Mouse (Mus musculus): Measurements from ENCODE around the gene Trim26. TPM values are rescaled to one million over a fixed set of nuclear protein-coding genes. Genes with fewer than 3 reads are reported as not detected.

Trim26 gene
- 21.6 TPM for polyA plus RNA-seq (2014; fragmentation: Illumina TruSeq; extraction: RNeasy Lipid Tissue Mini Kit (QIAGEN cat#74804); ENCODE audit: insufficient read depth, low read depth, low replicate concordance)

DNA sequence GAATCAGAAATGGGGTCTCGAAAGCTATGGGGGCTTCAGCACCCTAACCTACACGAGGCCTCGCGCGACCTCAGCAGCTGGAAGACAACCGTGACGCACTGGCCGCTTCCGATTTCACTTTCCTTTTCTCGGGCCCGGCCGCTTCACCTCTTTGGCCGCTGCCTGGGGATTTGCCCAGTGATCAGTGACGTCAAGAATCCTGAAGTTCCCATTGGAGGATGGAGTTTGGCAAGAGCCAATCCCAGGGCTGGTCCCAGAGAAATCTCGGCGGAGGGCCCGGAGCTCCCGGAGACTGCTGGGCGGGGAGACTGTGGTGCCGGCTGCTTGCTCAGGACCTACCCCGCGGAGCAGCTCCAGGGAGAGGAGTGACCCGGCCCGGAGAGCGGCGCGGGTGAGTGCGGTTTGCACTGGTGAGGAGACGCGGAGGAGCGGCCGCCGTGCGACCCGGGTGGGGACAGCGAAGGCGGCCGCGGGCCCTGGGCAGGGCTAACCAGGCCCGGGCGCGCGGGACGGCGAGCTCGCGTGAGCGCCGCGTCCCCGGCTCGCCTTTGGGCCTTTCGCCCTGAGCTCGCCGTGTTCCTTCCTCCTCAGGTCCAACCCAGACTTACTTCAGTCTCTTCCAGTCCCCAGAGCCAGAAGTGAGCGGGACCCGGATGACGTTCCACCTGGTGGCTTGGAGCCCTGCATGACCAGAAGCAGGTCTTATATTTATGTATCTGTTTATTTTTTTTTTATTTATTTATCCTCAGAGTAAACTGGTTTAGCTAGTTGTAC, at the start of gene Trim26:
TSS of gene Trim26 (plus strand) at position 261 of the 774 bp plus-strand sequence.

DNA sequence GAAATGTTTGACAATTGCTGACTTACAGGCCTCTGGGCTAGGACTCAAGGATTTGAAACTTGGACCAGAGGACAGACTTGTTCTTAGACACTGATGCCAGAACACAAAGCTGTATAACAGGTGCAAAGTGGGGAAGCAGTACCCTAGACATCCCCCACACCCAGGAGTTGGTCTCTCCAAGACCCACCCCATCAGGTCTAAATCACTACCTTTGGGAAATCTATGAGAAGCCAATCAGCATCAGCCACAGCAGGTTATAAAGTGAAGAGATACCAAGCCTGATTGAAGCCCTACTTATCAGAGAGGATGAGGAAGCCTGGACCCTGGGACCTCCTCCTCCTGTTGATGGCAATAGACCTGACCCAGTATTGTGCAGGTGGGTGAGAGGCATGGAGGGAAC, 25.1 kb upstream of the Trim26 start, which contains the start of gene H2-M10.6:
TSS of gene H2-M10.6 (plus strand) at position 301 of the 400 bp plus-strand sequence.

DNA sequence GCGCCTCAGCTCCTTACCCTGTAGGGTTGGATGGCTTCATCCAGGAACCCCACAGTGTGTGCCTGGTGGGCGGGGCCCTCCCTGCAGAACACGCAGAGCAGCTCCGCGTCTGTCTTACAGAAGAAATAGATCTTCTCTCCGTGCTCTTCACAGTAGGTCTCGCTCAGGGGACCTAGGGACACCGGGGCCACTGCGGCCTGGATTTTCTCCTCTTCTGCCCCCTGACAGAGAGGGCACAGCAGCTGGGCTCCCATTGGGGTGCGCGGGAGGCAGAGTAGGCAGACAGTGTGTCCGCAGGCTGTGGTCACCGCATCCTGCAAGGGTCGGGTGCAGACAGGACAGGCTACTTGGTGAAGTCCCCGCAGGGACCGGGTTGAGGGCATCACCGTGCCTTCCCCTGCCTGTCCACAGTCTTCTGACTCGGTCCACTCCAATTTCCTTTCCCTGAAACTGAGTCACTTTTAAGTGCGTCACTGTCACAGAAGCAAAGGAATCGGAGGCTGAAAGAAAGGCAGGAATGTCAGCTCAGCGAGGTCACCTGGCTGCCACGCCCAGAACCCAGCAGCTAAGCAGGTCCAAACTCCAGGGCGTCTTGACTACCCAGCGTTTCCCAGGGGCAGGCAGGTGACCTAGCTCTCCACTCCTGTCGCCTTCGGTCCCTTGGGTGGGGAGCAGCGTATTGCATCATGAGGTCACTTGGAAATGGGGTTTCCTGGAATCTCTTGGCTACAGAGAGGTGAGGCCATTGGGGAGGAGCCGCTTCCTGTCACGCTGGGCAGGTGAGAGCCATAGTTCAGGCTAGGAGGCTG, 30.0 kb downstream of the Trim26 start, which contains the start of gene Trim15:
TSS of gene Trim15 (minus strand) at position 492 of the 809 bp plus-strand sequence.

DNA sequence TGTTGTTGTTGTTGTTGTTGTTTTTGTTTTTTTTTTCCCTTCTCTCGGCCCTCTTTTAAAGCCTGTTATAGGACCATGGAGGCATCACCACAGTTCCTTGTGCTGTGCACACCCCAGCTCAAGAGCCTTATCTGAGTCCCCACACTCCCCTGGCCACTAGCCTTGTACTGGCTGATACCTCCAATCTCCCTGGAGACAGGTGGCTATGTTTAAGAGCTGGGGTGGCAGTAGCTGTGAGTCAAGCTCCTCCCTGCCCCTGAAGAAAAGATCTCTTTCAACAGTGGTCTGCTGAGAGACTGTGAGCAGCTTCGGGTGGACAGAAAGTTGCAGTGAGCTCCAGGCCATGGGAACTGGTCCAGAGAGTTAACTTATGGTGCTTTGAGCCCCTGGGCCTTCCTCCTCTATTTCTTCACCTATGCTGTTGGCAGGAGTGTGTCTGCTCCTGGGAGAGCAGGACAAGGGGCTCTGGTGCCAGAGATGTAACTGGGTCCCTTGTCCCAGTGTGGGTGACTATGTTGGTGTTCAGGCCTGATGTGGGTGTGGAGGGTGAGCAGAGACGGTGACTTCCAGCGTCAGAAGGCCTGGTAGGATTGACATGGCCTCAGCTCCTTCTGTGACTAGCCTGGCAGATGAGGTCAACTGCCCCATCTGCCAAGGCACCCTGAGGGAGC, 32.5 kb downstream of the Trim26 start, which contains the start of gene Trim10:
TSS of gene Trim10 (plus strand) at position 291 of the 671 bp plus-strand sequence.

DNA sequence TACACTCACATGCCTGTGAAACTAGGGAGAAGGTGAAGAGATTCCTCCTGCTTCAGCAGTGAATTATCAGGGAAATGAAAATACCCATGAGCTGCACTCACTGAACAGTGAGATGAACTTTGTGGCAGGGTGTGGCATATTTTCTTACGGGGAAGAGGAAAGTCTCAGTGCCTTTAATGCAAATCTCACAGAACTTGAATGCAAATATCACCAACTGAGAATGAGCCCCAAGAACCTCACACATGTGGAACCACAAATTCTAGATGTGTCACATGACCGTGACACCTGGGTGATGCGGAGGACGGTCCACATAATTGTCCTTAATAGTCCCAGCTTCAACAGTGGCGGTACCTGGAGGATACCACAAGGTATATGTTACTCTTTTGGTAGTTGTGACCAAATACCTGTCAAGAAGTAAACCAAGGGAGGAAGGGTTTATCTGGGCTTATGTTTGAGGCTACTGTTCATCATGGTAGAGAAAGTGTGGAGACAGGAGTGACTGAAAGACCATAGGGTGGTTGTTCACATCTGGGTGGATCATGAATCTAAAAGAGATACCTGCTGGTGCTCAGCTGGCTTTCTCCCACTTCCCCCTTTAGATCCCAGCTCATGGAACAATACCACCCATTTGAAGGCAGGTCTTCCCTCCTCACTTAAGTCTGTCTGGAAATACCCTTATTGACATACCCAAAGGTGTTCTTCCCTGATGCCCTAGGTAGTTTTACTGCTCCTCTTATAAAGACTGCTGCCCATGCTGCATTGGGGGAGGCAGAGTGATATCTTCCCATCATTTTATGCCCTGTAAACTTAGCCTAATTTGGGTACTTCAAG, 53.4 kb downstream of the Trim26 start, which contains the start of gene Trim40:
TSS of gene Trim40 (minus strand) at position 51 of the 831 bp plus-strand sequence.

DNA sequence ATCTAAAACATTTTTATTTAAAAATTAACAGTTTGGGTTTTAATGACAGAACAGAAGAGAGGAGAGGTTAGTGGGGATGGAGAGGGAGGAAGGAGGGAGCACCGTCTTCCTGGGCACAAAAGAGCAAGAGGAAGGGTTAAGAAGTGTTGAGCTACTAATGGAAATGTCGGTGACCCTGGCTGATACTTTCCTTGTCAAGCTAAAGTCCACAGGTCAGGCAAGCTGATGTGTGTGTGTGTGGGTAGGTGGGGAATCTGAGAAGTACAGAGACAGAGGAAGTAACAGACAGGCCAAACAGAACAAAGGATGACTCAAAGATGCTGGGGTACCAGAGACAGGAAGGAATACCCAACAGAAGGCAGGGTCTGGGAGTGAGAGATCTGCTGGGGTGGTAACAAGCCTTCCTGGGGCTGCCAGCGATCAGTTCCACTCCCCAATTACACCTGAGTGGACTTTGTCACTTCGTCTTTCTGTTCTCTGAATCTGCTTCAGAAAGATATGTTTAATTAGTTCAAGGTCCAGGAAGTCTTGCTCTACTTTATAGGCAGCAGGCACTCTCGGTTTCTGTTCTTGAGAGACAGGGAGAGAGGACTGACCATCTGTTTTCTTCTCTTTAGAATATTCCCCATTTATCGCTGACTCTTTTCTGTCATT, 60.7 kb downstream of the Trim26 start, which contains the start of gene Trim31:
TSS of gene Trim31 (plus strand) at position 567 of the 654 bp plus-strand sequence.

Other genes with a start within 250 kb of the Trim26 start
- gene H2-M9, start 194.5 kb upstream of the Trim26 start, polyA plus RNA-seq (2014; fragmentation: Illumina TruSeq; extraction: RNeasy Lipid Tissue Mini Kit (QIAGEN cat#74804); ENCODE audit: insufficient read depth, low read depth, low replicate concordance) = 0.73 TPM
- gene H2-M1, start 164.9 kb upstream of the Trim26 start, polyA plus RNA-seq (2014; fragmentation: Illumina TruSeq; extraction: RNeasy Lipid Tissue Mini Kit (QIAGEN cat#74804); ENCODE audit: insufficient read depth, low read depth, low replicate concordance) = not detected
- gene H2-M10.5, start 64.2 kb upstream of the Trim26 start, polyA plus RNA-seq (2014; fragmentation: Illumina TruSeq; extraction: RNeasy Lipid Tissue Mini Kit (QIAGEN cat#74804); ENCODE audit: insufficient read depth, low read depth, low replicate concordance) = not detected
- not detected for gene H2-M10.6, start 25.0 kb upstream of the Trim26 start, polyA plus RNA-seq (2014; fragmentation: Illumina TruSeq; extraction: RNeasy Lipid Tissue Mini Kit (QIAGEN cat#74804); ENCODE audit: insufficient read depth, low read depth, low replicate concordance)
- 0.49 TPM for gene Trim15, start 30.1 kb downstream of the Trim26 start, polyA plus RNA-seq (2014; fragmentation: Illumina TruSeq; extraction: RNeasy Lipid Tissue Mini Kit (QIAGEN cat#74804); ENCODE audit: insufficient read depth, low read depth, low replicate concordance)
- gene Trim10, start 32.4 kb downstream of the Trim26 start, polyA plus RNA-seq (2014; fragmentation: Illumina TruSeq; extraction: RNeasy Lipid Tissue Mini Kit (QIAGEN cat#74804); ENCODE audit: insufficient read depth, low read depth, low replicate concordance) = 0.20 TPM
- 0.18 TPM for gene Trim40, start 53.0 kb downstream of the Trim26 start, polyA plus RNA-seq (2014; fragmentation: Illumina TruSeq; extraction: RNeasy Lipid Tissue Mini Kit (QIAGEN cat#74804); ENCODE audit: insufficient read depth, low read depth, low replicate concordance)
- not detected for gene Trim31, start 61.0 kb downstream of the Trim26 start, polyA plus RNA-seq (2014; fragmentation: Illumina TruSeq; extraction: RNeasy Lipid Tissue Mini Kit (QIAGEN cat#74804); ENCODE audit: insufficient read depth, low read depth, low replicate concordance)
- gene Rnf39, start 105.8 kb downstream of the Trim26 start, polyA plus RNA-seq (2014; fragmentation: Illumina TruSeq; extraction: RNeasy Lipid Tissue Mini Kit (QIAGEN cat#74804); ENCODE audit: insufficient read depth, low read depth, low replicate concordance) = 6.7 TPM
- gene Ppp1r11, start 114.6 kb downstream of the Trim26 start, polyA plus RNA-seq (2014; fragmentation: Illumina TruSeq; extraction: RNeasy Lipid Tissue Mini Kit (QIAGEN cat#74804); ENCODE audit: insufficient read depth, low read depth, low replicate concordance) = 112 TPM
- gene Znrd1, start 121.4 kb downstream of the Trim26 start, polyA plus RNA-seq (2014; fragmentation: Illumina TruSeq; extraction: RNeasy Lipid Tissue Mini Kit (QIAGEN cat#74804); ENCODE audit: insufficient read depth, low read depth, low replicate concordance) = 84.8 TPM
- gene Znrd1as, start 121.5 kb downstream of the Trim26 start, polyA plus RNA-seq (2014; fragmentation: Illumina TruSeq; extraction: RNeasy Lipid Tissue Mini Kit (QIAGEN cat#74804); ENCODE audit: insufficient read depth, low read depth, low replicate concordance) = 9.5 TPM
- gene 2410137M14Rik, start 144.1 kb downstream of the Trim26 start, polyA plus RNA-seq (2014; fragmentation: Illumina TruSeq; extraction: RNeasy Lipid Tissue Mini Kit (QIAGEN cat#74804); ENCODE audit: insufficient read depth, low read depth, low replicate concordance) = not detected
- 0.42 TPM for gene H2-M5, start 152.4 kb downstream of the Trim26 start, polyA plus RNA-seq (2014; fragmentation: Illumina TruSeq; extraction: RNeasy Lipid Tissue Mini Kit (QIAGEN cat#74804); ENCODE audit: insufficient read depth, low read depth, low replicate concordance)
- 7.6 TPM for gene Zfp57, start 164.0 kb downstream of the Trim26 start, polyA plus RNA-seq (2014; fragmentation: Illumina TruSeq; extraction: RNeasy Lipid Tissue Mini Kit (QIAGEN cat#74804); ENCODE audit: insufficient read depth, low read depth, low replicate concordance)
- gene Mog, start 186.3 kb downstream of the Trim26 start, polyA plus RNA-seq (2014; fragmentation: Illumina TruSeq; extraction: RNeasy Lipid Tissue Mini Kit (QIAGEN cat#74804); ENCODE audit: insufficient read depth, low read depth, low replicate concordance) = not detected
- gene Gabbr1, start 208.8 kb downstream of the Trim26 start, polyA plus RNA-seq (2014; fragmentation: Illumina TruSeq; extraction: RNeasy Lipid Tissue Mini Kit (QIAGEN cat#74804); ENCODE audit: insufficient read depth, low read depth, low replicate concordance) = 13.0 TPM

Measured in lung, adult 10 weeks (tissue).